Mouse (Mus musculus): ENCODE measurements around the gene Ucn2.

The Ucn2 gene

GRCm38 (mm10) chr9:108985710-108986109, at the start of gene Ucn2:
Gene Ucn2, plus strand, starts transcription at chr9:108986010.
- DNase-seq (ENCODE audit: low spot score in 2 of 2) = no peak

- DNase-seq (ENCODE audit: low spot score in 2 of 2) = peak; percentile 88 to 93
These were observed 49.1 kb upstream of the Ucn2 start, which contains the start of gene Uqcrc1 for GRCm38 (mm10) chr9:108936418-108937364. Gene Uqcrc1, plus strand, starts transcription at chr9:108936633.

GRCm38 (mm10) chr9:108945111-108945510, 40.7 kb upstream of the Ucn2 start:
- DNase-seq (ENCODE audit: low spot score in 2 of 2) = no peak

GRCm38 (mm10) chr9:108945608-108946007, 40.2 kb upstream of the Ucn2 start:
- DNase-seq (ENCODE audit: low spot score in 2 of 2) = no peak

GRCm38 (mm10) chr9:108949231-108949966, 36.4 kb upstream of the Ucn2 start:
- DNase-seq (ENCODE audit: low spot score in 2 of 2) = peak; percentile 33 to 44

- DNase-seq (ENCODE audit: low spot score in 2 of 2) = no peak
These were observed 35.7 kb upstream of the Ucn2 start for GRCm38 (mm10) chr9:108949967-108950728.

GRCm38 (mm10) chr9:108953081-108953636, 32.7 kb upstream of the Ucn2 start, which contains the start of gene Col7a1:
Gene Col7a1, plus strand, starts transcription at chr9:108953586.
- DNase-seq (ENCODE audit: low spot score in 2 of 2) = no peak

- DNase-seq (ENCODE audit: low spot score in 2 of 2) = no peak
These were observed 30.6 kb upstream of the Ucn2 start for GRCm38 (mm10) chr9:108955241-108955640.

- no peak for DNase-seq (ENCODE audit: low spot score in 2 of 2)
These were observed 30.0 kb upstream of the Ucn2 start for GRCm38 (mm10) chr9:108955846-108956245.

- no peak for DNase-seq (ENCODE audit: low spot score in 2 of 2)
These were observed 22.2 kb upstream of the Ucn2 start for GRCm38 (mm10) chr9:108963577-108963976.

- DNase-seq (ENCODE audit: low spot score in 2 of 2) = no peak
These were observed 21.5 kb upstream of the Ucn2 start for GRCm38 (mm10) chr9:108964338-108964737.

- DNase-seq (ENCODE audit: low spot score in 2 of 2) = peak in 1 of 2 experiments; percentile 39
These were observed 15.2 kb upstream of the Ucn2 start for GRCm38 (mm10) chr9:108970623-108971022.

GRCm38 (mm10) chr9:108976483-108976882, 9.3 kb upstream of the Ucn2 start:
- DNase-seq (ENCODE audit: low spot score in 2 of 2) = no peak

- no peak for DNase-seq (ENCODE audit: low spot score in 2 of 2)
These were observed 7.8 kb upstream of the Ucn2 start for GRCm38 (mm10) chr9:108977966-108978365.

- no peak for DNase-seq (ENCODE audit: low spot score in 2 of 2)
These were observed 3.3 kb upstream of the Ucn2 start for GRCm38 (mm10) chr9:108982498-108982897.

- DNase-seq (ENCODE audit: low spot score in 2 of 2) = no peak
These were observed 2.6 kb upstream of the Ucn2 start for GRCm38 (mm10) chr9:108983209-108983608.

GRCm38 (mm10) chr9:108987704-108988350, 2.0 kb downstream of the Ucn2 start:
- peak; percentile 36 to 53 for DNase-seq (ENCODE audit: low spot score in 2 of 2)

- peak; percentile 53 to 57 for DNase-seq (ENCODE audit: low spot score in 2 of 2)
These were observed 4.1 kb downstream of the Ucn2 start for GRCm38 (mm10) chr9:108989802-108990461.

GRCm38 (mm10) chr9:108990462-108990820, 4.6 kb downstream of the Ucn2 start:
- DNase-seq (ENCODE audit: low spot score in 2 of 2) = no peak

- DNase-seq (ENCODE audit: low spot score in 2 of 2) = peak; percentile 99
These were observed 5.7 kb downstream of the Ucn2 start, which contains the start of gene Pfkfb4 for GRCm38 (mm10) chr9:108991428-108992084. Gene Pfkfb4, plus strand, starts transcription at chr9:108991778.

Data from heart, adult 9 months (tissue).